Mouse (Mus musculus): ENCODE data around the gene Slc46a2. TPM values are rescaled to one million over a fixed set of nuclear protein-coding genes. Genes with fewer than 3 reads are reported as not detected.

The Slc46a2 gene
- 0.05 TPM in 1 of 2 replicates, not detected in the other for polyA plus RNA-seq (2015; fragmentation: Nextera tagmentation; extraction: Ambion mirVana)

DNA sequence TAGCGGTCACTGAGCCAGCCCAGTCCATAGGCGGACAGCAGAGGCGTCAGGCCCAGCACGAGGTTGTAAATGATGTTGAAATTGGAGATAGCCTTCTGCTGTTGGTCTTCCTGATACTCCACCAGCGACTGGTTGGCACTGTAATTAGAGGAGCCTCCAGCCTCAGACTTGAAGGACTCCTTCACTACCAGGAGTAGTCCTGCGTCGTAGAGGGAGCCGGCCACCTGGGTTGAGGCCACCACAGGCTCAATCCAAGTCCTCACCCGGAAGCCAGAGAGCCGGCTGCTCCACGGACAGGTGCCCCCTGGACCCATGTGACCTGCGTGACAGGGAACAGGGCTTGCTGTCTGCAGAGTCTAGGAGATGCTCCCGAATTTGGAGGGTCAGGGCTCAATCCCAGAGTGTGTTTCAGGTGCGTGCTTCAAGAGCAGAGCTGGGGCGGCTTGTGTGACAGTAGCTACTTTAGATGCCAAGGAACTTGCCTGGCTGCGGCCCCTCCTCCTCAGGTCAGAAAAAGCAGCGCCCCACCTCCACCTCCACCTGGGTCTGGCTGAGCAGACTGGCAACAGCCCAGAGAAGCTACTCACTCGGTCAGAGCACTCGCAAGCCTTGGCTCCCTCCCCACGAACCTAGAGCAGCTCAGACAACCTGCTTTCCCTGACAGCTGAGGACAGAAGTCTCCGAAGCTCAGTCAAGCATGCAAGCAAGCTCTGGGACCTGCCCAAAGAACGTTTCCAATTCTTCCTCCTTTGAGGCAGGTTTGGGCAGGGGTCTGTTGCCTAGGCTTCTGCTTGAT, at the start of gene Slc46a2:
Gene Slc46a2 (minus strand): TSS at position 449 of the 796 bp plus-strand sequence.
- ATAC-seq (ENCODE audit: low FRiP score, low read depth): no peak
- Histone ChIP-seq H3K4me2 (0 out of 2 replicates have a peak within 1 kb of the TSS, but pooled peaks have one; percentile 7), H3K4me3 (no peak within 1 kb of the TSS), H3K36me3 (no peaks in the 10 kb centered on the region), H3K27ac (replicated peaks) (no peak within 1 kb of the TSS), H3K27me3 (no peaks in the 10 kb centered on the region; the same call in 1 of the 2 replicates), H3K9ac (no peak within 1 kb of the TSS), H3K4me1 (replicated peaks) (no peaks in the 10 kb centered on the region), H3K9me3 (no peaks in the 10 kb centered on the region)
- WGBS: 22% methylated on average over 22 of the region's 22 CpGs

DNA sequence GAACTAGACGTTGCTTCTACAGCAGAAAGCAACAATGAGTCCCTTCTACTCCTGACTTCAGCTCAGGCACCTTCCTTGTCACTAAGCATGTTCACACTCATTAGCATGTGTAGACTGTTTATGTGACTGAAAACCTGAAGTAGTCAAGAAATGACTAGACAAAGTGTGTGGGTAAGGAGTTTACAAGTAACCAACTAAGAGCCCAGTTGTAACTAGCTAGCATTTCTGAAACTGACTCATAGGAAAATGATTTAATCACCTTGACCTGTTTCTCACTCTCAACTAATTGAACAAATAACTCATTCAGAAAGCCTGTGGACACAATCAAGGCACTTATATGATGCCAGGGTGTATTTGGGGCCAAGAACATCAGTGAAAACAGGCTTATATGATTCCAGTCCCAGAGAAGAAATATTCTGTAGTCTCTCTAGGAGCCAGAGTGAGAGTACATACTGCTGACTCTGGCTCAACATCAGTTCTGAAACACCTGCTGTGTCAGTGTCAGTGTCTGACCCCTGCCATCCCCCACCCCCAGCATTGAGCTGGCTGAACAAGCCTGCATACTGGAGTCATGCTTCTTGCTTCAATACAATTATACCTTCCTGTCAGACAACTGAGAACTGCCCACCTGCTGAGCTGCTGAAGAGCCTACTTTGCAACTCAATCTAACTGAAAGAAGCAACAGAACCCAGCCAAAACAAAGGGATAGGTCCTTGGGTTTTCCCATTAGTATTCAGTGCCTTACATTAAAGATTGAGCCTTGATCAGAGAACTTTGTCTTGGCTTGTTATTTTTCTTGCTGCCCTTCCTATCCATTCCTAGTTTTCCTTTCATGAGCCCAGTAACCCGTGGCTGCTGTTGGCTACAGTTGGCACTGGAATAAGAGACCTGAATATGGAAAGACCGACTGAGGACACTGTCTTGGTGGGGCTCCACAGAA, 48.8 kb upstream of the Slc46a2 start, which contains the start of gene Mup6:
Gene Mup6 (plus strand): TSS at position 890 of the 940 bp plus-strand sequence.
- Histone ChIP-seq H3K4me3 (no peak within 1 kb of the TSS), H3K9ac (no peak within 1 kb of the TSS), H3K27me3 (no peaks in the 10 kb centered on the region), H3K9me3 (no peaks in the 10 kb centered on the region), H3K27ac (replicated peaks) (no peak within 1 kb of the TSS), H3K36me3 (no peaks in the 10 kb centered on the region), H3K4me2 (no peak within 1 kb of the TSS), H3K4me1 (replicated peaks) (no peaks in the 10 kb centered on the region)
- no peak for ATAC-seq (ENCODE audit: low FRiP score, low read depth)
- WGBS: 20% methylated on average over 3 of the region's 3 CpGs

DNA sequence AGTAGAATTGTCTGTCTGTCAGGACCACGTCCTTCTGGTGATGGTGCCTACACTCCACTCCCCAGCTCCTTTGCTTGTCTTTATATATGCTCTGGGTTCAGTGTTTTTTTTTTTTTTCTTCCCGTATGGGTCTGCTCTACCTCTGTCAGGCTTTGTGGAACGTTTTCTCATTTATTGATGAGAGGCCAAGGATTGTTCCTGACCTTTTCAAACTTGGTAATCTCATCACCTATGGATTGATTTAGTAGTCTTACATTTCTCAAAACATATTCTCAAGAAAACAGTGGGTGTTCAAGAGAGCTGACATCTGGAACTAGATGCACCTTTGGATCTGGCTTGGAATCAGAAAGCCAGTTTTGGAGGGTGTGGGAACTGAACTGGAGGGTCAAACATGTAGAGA, 45.8 kb upstream of the Slc46a2 start, which contains the start of gene Mup4:
Gene Mup4 (minus strand): TSS at position 101 of the 400 bp plus-strand sequence.
- H3K4me2 ChIP-seq: no peak within 1 kb of the TSS
- 80% methylated on average over 3 of the region's 3 CpGs for WGBS
- H3K4me1 ChIP-seq (replicated peaks): no peaks in the 10 kb centered on the region
- H3K27ac ChIP-seq (replicated peaks): no peak within 1 kb of the TSS
- no peaks in the 10 kb centered on the region for H3K36me3 ChIP-seq
- H3K27me3 ChIP-seq: no peaks in the 10 kb centered on the region
- no peak within 1 kb of the TSS for H3K9ac ChIP-seq
- no peaks in the 10 kb centered on the region for H3K9me3 ChIP-seq
- ATAC-seq (ENCODE audit: low FRiP score, low read depth): no peak
- H3K4me3 ChIP-seq: no peak within 1 kb of the TSS

DNA sequence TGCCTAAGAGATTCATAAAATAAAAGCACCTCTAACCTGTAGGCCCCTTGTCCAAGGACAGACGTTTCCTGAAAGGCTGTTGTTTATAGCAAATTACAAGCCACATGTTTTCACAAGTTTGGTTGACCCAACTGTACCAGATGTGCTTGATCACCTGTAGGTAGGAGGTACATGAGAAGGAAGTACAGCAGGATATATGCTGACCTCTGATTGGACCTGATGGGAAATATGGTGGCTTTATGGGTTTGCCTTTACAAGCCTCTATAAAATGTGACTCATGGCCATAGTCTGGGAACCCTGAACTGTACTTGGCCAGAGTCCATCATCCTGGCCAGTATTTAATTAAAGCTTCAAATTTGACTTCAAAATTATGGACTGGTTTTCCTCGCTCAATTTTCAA, 22.7 kb upstream of the Slc46a2 start:
- 84% methylated on average over 2 of the region's 2 CpGs for WGBS
- H3K4me2 ChIP-seq: no peak overlapping the region
- no peak for ATAC-seq (ENCODE audit: low FRiP score, low read depth)
- no peaks in the 10 kb centered on the region for H3K4me1 ChIP-seq (replicated peaks)
- no peak overlapping the region for H3K27ac ChIP-seq (replicated peaks)
- no peaks in the 10 kb centered on the region for H3K27me3 ChIP-seq
- H3K9ac ChIP-seq: no peak overlapping the region
- no peaks in the 10 kb centered on the region for H3K36me3 ChIP-seq
- H3K4me3 ChIP-seq: no peak overlapping the region
- no peaks in the 10 kb centered on the region for H3K9me3 ChIP-seq

DNA sequence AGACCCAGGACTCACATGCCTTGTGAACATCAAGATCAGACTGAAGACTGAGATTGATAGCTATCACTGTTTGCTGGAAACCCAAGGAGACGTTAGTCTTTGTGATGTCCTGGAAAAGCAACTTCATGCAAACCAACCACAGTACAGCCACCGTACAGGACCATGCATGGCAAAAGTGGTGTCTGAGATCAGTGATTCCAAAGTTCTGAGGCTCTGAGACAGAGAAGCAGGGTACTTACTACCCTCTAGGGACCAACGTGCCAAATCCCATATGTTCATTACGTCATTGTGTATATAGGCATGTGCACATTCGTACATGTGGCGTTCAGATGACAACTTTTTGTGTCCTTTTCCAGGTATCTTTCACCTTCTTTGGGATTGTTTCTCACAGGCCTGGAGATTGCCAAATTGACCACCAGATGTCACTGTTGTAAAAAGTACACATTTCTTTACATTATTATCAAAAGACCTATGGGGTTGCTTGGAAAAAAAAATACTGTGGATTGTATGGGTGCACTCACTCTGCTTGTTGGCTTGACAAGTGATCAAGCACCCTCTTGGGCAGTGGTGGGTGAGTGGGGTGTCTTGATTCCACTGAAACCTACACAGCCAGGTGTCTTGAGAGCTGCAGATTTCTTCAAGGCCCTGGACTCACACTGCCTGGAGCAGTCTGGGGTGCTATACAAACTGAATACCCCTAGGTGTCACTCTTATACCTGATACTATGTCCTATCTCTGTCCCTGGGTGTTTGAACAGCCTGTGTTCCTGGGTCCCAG, 17.8 kb upstream of the Slc46a2 start:
- no peak overlapping the region for H3K9ac ChIP-seq
- H3K27ac ChIP-seq (replicated peaks): no peak overlapping the region
- no peaks in the 10 kb centered on the region for H3K36me3 ChIP-seq
- H3K9me3 ChIP-seq: no peaks in the 10 kb centered on the region
- WGBS: 63% methylated on average over 6 of the region's 6 CpGs
- ATAC-seq (ENCODE audit: low FRiP score, low read depth): peak; percentile 92
- no peaks in the 10 kb centered on the region for H3K27me3 ChIP-seq
- H3K4me2 ChIP-seq: no peak overlapping the region
- H3K4me3 ChIP-seq: no peak overlapping the region
- H3K4me1 ChIP-seq (replicated peaks): no peaks in the 10 kb centered on the region

DNA sequence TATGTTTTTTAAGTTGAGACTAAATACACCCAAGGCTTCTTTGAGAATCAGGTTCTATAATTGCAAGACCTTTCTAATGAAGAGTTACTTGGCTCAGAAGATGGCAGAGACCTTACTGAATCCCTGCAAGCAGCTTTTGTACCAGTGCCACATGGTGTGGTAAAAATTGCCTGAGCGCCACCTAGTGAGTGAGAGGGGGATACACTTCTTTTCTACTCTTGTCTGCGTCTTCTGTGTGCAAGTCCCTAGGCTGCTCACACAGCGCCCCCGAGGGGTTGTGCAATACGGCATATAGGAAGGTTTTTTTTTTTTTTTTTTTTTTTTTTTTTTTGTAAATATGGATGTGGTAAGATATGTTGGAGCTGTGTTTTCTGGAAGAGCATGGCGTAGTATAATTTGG, 13.5 kb upstream of the Slc46a2 start:
- no peaks in the 10 kb centered on the region for H3K27me3 ChIP-seq
- ATAC-seq (ENCODE audit: low FRiP score, low read depth): peak; percentile 62; the same call in 1 of the 2 replicates
- H3K4me2 ChIP-seq: no peak overlapping the region
- WGBS: 21% methylated on average over 6 of the region's 6 CpGs
- H3K4me3 ChIP-seq: no peak overlapping the region
- H3K27ac ChIP-seq (replicated peaks): no peak overlapping the region
- H3K9me3 ChIP-seq: no peaks in the 10 kb centered on the region
- H3K9ac ChIP-seq: no peak overlapping the region
- H3K4me1 ChIP-seq (replicated peaks): no peaks in the 10 kb centered on the region
- H3K36me3 ChIP-seq: no peaks in the 10 kb centered on the region

DNA sequence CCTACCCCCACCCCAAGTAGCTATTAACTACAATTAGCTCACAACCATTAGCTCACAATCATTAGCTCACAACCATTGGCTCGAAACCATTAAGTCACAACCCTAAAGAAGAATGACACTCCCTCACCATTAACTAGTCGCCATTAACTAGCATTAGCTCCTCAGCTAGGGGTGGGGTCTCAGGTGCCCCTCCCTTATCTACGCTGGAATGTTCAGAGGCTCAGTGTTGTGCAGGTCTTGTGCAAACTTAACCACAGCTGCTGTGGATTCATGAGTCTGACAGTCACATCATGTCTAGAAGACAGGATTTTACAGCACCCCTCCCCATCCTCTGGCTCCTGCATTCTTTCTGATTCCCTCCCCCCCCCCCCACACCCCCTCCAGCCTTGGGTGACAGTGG, 12.8 kb upstream of the Slc46a2 start:
- no peak overlapping the region for H3K4me3 ChIP-seq
- no peak overlapping the region for H3K27ac ChIP-seq (replicated peaks)
- ATAC-seq (ENCODE audit: low FRiP score, low read depth): no peak
- no peaks in the 10 kb centered on the region for H3K4me1 ChIP-seq (replicated peaks)
- no peaks in the 10 kb centered on the region for H3K27me3 ChIP-seq
- 90% methylated on average over 3 of the region's 3 CpGs for WGBS
- H3K4me2 ChIP-seq: no peak overlapping the region
- no peaks in the 10 kb centered on the region for H3K36me3 ChIP-seq
- no peaks in the 10 kb centered on the region for H3K9me3 ChIP-seq
- no peak overlapping the region for H3K9ac ChIP-seq

DNA sequence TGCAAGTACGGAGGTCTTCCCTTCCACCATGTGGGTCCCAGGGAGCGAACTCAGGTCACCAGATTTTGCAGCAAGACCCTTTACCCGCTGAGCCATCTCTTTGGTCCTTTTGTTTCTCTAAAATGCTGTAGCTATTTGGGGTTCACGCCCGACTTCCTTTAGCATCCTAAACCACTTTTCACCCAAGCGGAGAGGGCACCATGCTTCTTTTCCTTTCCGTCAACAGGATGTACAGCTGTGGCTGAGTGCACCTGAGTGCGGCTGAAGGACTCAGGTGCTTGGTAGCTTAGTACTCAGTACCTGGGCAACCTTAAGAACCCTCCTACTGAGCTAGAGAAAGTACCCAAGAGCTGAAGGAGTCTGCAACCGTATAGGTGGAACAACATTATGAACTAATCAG, 10.2 kb upstream of the Slc46a2 start:
- ATAC-seq (ENCODE audit: low FRiP score, low read depth): no peak
- H3K4me2 ChIP-seq: no peak overlapping the region
- 84% methylated on average over 9 of the region's 9 CpGs for WGBS
- H3K9ac ChIP-seq: no peak overlapping the region
- H3K27ac ChIP-seq (replicated peaks): no peak overlapping the region
- H3K4me1 ChIP-seq (replicated peaks): no peaks in the 10 kb centered on the region
- H3K9me3 ChIP-seq: no peaks in the 10 kb centered on the region
- no peak overlapping the region for H3K4me3 ChIP-seq
- H3K36me3 ChIP-seq: no peaks in the 10 kb centered on the region
- no peaks in the 10 kb centered on the region for H3K27me3 ChIP-seq

DNA sequence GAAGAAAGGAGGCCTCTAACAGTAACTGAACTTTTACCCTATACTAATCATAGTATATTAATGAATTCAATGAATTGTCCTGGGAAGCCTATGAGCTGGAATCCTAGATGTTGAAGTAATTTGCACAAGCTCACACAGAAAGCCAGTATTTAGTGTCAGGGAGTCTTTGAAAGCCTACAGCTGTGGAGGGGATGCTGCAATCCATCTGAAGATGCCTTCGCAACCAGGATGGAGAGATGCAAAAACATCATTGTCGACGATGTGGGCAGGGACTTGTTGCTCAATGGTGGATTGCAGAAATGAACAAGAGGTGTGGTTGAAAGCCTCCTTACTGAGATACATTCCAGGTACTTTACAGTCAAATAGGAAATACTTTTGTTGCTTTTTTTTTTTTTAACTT, 3.1 kb upstream of the Slc46a2 start:
- Histone ChIP-seq H3K4me1 (replicated peaks) (no peaks in the 10 kb centered on the region), H3K9me3 (no peaks in the 10 kb centered on the region), H3K4me3 (no peak overlapping the region), H3K36me3 (no peaks in the 10 kb centered on the region), H3K27ac (replicated peaks) (no peak overlapping the region), H3K9ac (no peak overlapping the region), H3K4me2 (no peak overlapping the region), H3K27me3 (no peaks in the 10 kb centered on the region; the same call in 1 of the 2 replicates)
- 95% methylated on average over 3 of the region's 3 CpGs for WGBS
- no peak for ATAC-seq (ENCODE audit: low FRiP score, low read depth)

DNA sequence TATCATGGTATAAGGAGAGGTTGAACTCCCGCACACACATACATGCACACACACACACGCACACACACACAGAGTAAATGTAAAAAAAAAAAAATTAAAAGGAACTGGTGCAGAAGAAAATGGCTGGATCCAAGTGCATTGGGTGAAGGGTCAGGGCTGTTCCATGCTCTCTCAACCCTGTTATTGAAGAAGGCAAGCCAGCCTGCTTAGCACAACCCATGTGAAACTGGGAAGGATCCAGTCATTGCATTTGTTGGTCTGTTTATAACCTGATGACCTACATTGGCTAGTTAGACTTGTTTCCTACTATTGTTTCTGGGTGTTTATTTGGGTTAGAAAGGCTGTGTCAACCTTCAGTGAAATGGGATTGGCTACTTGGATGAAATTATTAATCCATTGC, 6.1 kb downstream of the Slc46a2 start:
- Histone ChIP-seq H3K9me3 (no peaks in the 10 kb centered on the region), H3K27me3 (no peaks in the 10 kb centered on the region; the same call in 1 of the 2 replicates), H3K4me1 (replicated peaks) (no peaks in the 10 kb centered on the region), H3K36me3 (no peaks in the 10 kb centered on the region), H3K4me3 (no peak overlapping the region), H3K4me2 (no peak overlapping the region), H3K27ac (replicated peaks) (no peak overlapping the region), H3K9ac (no peak overlapping the region)
- WGBS: 93% methylated on average over 2 of the region's 2 CpGs
- no peak for ATAC-seq (ENCODE audit: low FRiP score, low read depth)

DNA sequence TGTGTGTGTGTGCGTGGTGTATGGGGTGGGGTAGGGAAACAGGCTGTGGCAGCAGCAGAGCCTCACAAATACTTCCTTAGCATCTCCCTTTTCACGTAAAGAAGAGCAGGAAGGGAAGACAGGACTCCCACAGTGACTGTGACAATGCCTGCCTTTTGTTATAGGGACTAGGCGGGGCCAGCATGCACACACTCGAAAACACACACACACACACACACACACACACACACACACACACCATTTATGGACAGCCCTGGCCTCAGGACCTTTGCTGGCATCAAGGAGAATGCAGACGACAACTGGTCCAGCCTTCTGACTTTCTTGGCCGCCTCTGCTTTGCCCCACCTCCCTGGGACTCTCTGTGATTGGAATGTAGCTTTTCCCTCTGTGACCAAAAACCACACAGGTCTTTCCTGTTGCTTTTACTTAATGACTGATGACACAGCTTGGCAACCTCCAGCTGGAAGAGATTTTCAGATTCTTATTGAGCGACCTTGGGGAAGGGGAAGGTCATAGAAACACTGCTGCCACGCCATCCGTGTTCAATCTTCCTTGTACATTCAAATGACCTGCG, 7.1 kb downstream of the Slc46a2 start:
- no peak for ATAC-seq (ENCODE audit: low FRiP score, low read depth)

More for the DNA sequence above, 7.1 kb downstream of the Slc46a2 start:
- no peak overlapping the region for H3K4me2 ChIP-seq
- no peaks in the 10 kb centered on the region for H3K27me3 ChIP-seq
- 44% methylated on average over 8 of the region's 10 CpGs for whole genome bisulfite sequencing
- H3K27ac ChIP-seq (replicated peaks): no peak overlapping the region
- H3K4me3 ChIP-seq: no peak overlapping the region
- no peaks in the 10 kb centered on the region for H3K9me3 ChIP-seq
- no peaks in the 10 kb centered on the region for H3K36me3 ChIP-seq
- H3K9ac ChIP-seq: no peak overlapping the region
- no peaks in the 10 kb centered on the region for H3K4me1 ChIP-seq (replicated peaks)
